Mouse (Mus musculus) kidney, embryonic 15.5 days (tissue): ENCODE data around the gene Fanca. TPM values are rescaled to one million over a fixed set of nuclear protein-coding genes. Genes with fewer than 3 reads are reported as not detected.

ENCODE experiments used
- ATAC-seq: fragments of 200-750 bp; cut with Nextera tagmentation; replicated peaks from 2 replicates; pipeline ENCODE4 v1.8.0; 2017; ENCODE audit warnings: moderate TSS enrichment; ENCODE audit not compliant: low FRiP score
- H3K27ac ChIP-seq: fragments of 300-500 bp; sonication (generic); 2 replicates; pipeline ENCODE4 v1.5.1; 2015; ENCODE audit warnings: mild to moderate bottlenecking, inconsistent platforms
- H3K27me3 ChIP-seq: fragments of 300-500 bp; sonication (generic); 2 replicates; pipeline ENCODE4 v1.6.1; 2015; ENCODE audit warnings: inconsistent platforms
- H3K36me3 ChIP-seq: fragments of 300-500 bp; sonication (generic); 2 replicates; pipeline ENCODE4 v1.6.1; 2015; ENCODE audit warnings: inconsistent platforms
- H3K4me1 ChIP-seq: fragments of 300-500 bp; sonication (generic); 2 replicates; pipeline ENCODE4 v1.6.1; 2015; ENCODE audit warnings: inconsistent platforms
- H3K4me2 ChIP-seq: fragments of 300-500 bp; sonication (generic); 2 replicates; pipeline ENCODE4 v1.6.1; 2015; ENCODE audit warnings: moderate library complexity, mild to moderate bottlenecking, inconsistent platforms
- H3K4me3 ChIP-seq: fragments of 300-500 bp; sonication (generic); replicated peaks from 2 replicates; pipeline ENCODE4 v1.5.1; 2015; ENCODE audit warnings: mild to moderate bottlenecking, inconsistent platforms
- H3K9ac ChIP-seq: fragments of 300-500 bp; sonication (generic); 2 replicates; pipeline ENCODE4 v1.6.1; 2015; ENCODE audit warnings: mild to moderate bottlenecking, inconsistent platforms
- H3K9me3 ChIP-seq: fragments of 300-500 bp; sonication (generic); replicated peaks from 2 replicates; pipeline ENCODE4 v1.6.1; 2016; ENCODE audit warnings: inconsistent platforms
- WGBS: fragments of 180-500 bp; shearing (Covaris S2); methylation state at CpG from one replicate; pipeline ENCODE4 v1.1.7; 2015; ENCODE audit warnings: mixed read lengths; 5-methylcytosine and 5-hydroxymethylcytosine counted together
- polyA plus RNA-seq: library from polyadenylated mRNA; unstranded; fragments of >200 nt; fragmentation: Nextera tagmentation; extraction: Ambion mirVana; gene quantifications from 2 replicates; pipeline ENCODE4 v1.2.1, GENCODE M21; 2015

Fanca gene
- polyA plus RNA-seq = 38.2 and 45.2 TPM in 2 replicates

GRCm38 (mm10) chr8:123318467-123318911 is at the start of gene Fanca:
Fanca (minus strand) TSS chr8:123318576.
- peak within 1 kb of the TSS; percentile 75 for H3K27ac ChIP-seq
- H3K4me3 ChIP-seq = peak within 1 kb of the TSS; percentile 61
- peak; percentile 100 for ATAC-seq
- no peaks in the 10 kb centered on the region for H3K27me3 ChIP-seq
- no peaks in the 10 kb centered on the region; the same call in 1 of the 2 replicates for H3K36me3 ChIP-seq
- peak within 1 kb of the TSS; percentile 69 for H3K4me2 ChIP-seq
- under 1% methylated on average over 24 of the region's 24 CpGs for WGBS
- peaks cover 19% of the 10 kb centered on the region for H3K4me1 ChIP-seq
- H3K9ac ChIP-seq = peak within 1 kb of the TSS; percentile 63
- no peaks in the 10 kb centered on the region for H3K9me3 ChIP-seq

GRCm38 (mm10) chr8:123361082-123361739 is 42.8 kb upstream of the Fanca start:
- H3K9ac ChIP-seq = no peak overlapping the region
- no peaks in the 10 kb centered on the region for H3K36me3 ChIP-seq
- H3K9me3 ChIP-seq = no peaks in the 10 kb centered on the region
- H3K27me3 ChIP-seq = no peaks in the 10 kb centered on the region
- peak; percentile 36; the same call in 1 of the 2 replicates for ATAC-seq
- H3K4me1 ChIP-seq = no peaks in the 10 kb centered on the region
- H3K4me3 ChIP-seq = no peak overlapping the region
- no peak overlapping the region for H3K4me2 ChIP-seq
- no peak overlapping the region for H3K27ac ChIP-seq
- 53% methylated on average over 12 of the region's 12 CpGs for WGBS

GRCm38 (mm10) chr8:123353216-123353615 is 34.8 kb upstream of the Fanca start:
- ATAC-seq = no peak

GRCm38 (mm10) chr8:123352786-123353185 is 34.4 kb upstream of the Fanca start:
- H3K9me3 ChIP-seq = no peaks in the 10 kb centered on the region
- peak overlapping the region; percentile 6; the same call in 1 of the 2 replicates for H3K4me2 ChIP-seq
- H3K4me1 ChIP-seq = peaks cover 49% of the 10 kb centered on the region
- ATAC-seq = no peak
- no peak overlapping the region for H3K4me3 ChIP-seq
- WGBS = 43% methylated on average over 13 of the region's 13 CpGs
- H3K27me3 ChIP-seq = peaks cover 4% of the 10 kb centered on the region; the same call in 1 of the 2 replicates
- no peak overlapping the region for H3K9ac ChIP-seq
- H3K27ac ChIP-seq = no peak overlapping the region
- no peaks in the 10 kb centered on the region for H3K36me3 ChIP-seq

More at GRCm38 (mm10) chr8:123353216-123353615, 34.8 kb upstream of the Fanca start:
- WGBS = 50% methylated on average over 11 of the region's 11 CpGs
- H3K4me1 ChIP-seq = peaks cover 45% of the 10 kb centered on the region
- H3K9me3 ChIP-seq = no peaks in the 10 kb centered on the region
- H3K9ac ChIP-seq = no peak overlapping the region
- no peak overlapping the region for H3K4me3 ChIP-seq
- no peaks in the 10 kb centered on the region for H3K36me3 ChIP-seq
- no peak overlapping the region for H3K27ac ChIP-seq
- H3K27me3 ChIP-seq = peaks cover 4% of the 10 kb centered on the region; the same call in 1 of the 2 replicates
- no peak overlapping the region for H3K4me2 ChIP-seq

GRCm38 (mm10) chr8:123352118-123352517 is 33.7 kb upstream of the Fanca start:
- H3K4me1 ChIP-seq = peaks cover 55% of the 10 kb centered on the region
- WGBS = 82% methylated on average over 12 of the region's 12 CpGs
- no peaks in the 10 kb centered on the region for H3K9me3 ChIP-seq
- peaks cover 4% of the 10 kb centered on the region; the same call in 1 of the 2 replicates for H3K27me3 ChIP-seq
- ATAC-seq = no peak
- H3K4me2 ChIP-seq = no peak overlapping the region
- no peak overlapping the region for H3K4me3 ChIP-seq
- H3K27ac ChIP-seq = no peak overlapping the region
- H3K36me3 ChIP-seq = no peaks in the 10 kb centered on the region
- no peak overlapping the region for H3K9ac ChIP-seq

GRCm38 (mm10) chr8:123349073-123349472 is 30.7 kb upstream of the Fanca start:
- H3K4me2 ChIP-seq = peak overlapping the region; percentile 25; the same call in 1 of the 2 replicates
- peaks cover 3% of the 10 kb centered on the region; the same call in 1 of the 2 replicates for H3K27me3 ChIP-seq
- peak overlapping the region; percentile 94 for H3K27ac ChIP-seq
- no peak overlapping the region for H3K9ac ChIP-seq
- H3K4me3 ChIP-seq = no peak overlapping the region
- peak; percentile 80 for ATAC-seq
- H3K9me3 ChIP-seq = no peaks in the 10 kb centered on the region
- peaks cover 84% of the 10 kb centered on the region for H3K4me1 ChIP-seq
- H3K36me3 ChIP-seq = no peaks in the 10 kb centered on the region
- WGBS = 49% methylated on average over 4 of the region's 4 CpGs

GRCm38 (mm10) chr8:123348237-123348843 is 30.0 kb upstream of the Fanca start:
- WGBS = 16% methylated on average over 9 of the region's 9 CpGs
- peak overlapping the region; percentile 94 for H3K27ac ChIP-seq
- H3K36me3 ChIP-seq = no peaks in the 10 kb centered on the region
- peaks cover 84% of the 10 kb centered on the region for H3K4me1 ChIP-seq
- ATAC-seq = peak; percentile 71
- H3K27me3 ChIP-seq = no peaks in the 10 kb centered on the region
- no peaks in the 10 kb centered on the region for H3K9me3 ChIP-seq
- no peak overlapping the region for H3K9ac ChIP-seq
- H3K4me2 ChIP-seq = peak overlapping the region; percentile 25
- no peak overlapping the region for H3K4me3 ChIP-seq

GRCm38 (mm10) chr8:123347293-123347692 is 28.9 kb upstream of the Fanca start:
- no peak for ATAC-seq
- no peaks in the 10 kb centered on the region for H3K27me3 ChIP-seq
- peak overlapping the region; percentile 94 for H3K27ac ChIP-seq
- peaks cover 85% of the 10 kb centered on the region for H3K4me1 ChIP-seq
- WGBS = 43% methylated on average over 2 of the region's 2 CpGs
- H3K4me2 ChIP-seq = no peak overlapping the region
- no peak overlapping the region for H3K9ac ChIP-seq
- H3K36me3 ChIP-seq = no peaks in the 10 kb centered on the region
- no peak overlapping the region for H3K4me3 ChIP-seq
- no peaks in the 10 kb centered on the region for H3K9me3 ChIP-seq

- Histone ChIP-seq H3K4me1 (peaks cover 90% of the 10 kb centered on the region), H3K4me3 (no peak overlapping the region), H3K27me3 (no peaks in the 10 kb centered on the region), H3K9ac (no peak overlapping the region), H3K4me2 (no peak overlapping the region), H3K9me3 (no peaks in the 10 kb centered on the region), H3K36me3 (no peaks in the 10 kb centered on the region), H3K27ac (peak overlapping the region; percentile 6; the same call in 1 of the 2 replicates)
- no peak for ATAC-seq
- whole genome bisulfite sequencing = 84% methylated on average over 6 of the region's 6 CpGs
These were observed 27.5 kb upstream of the Fanca start for GRCm38 (mm10) chr8:123345856-123346255.

GRCm38 (mm10) chr8:123345135-123345534 is 26.8 kb upstream of the Fanca start:
- H3K4me3 ChIP-seq = no peak overlapping the region
- ATAC-seq = no peak
- peaks cover 86% of the 10 kb centered on the region for H3K4me1 ChIP-seq
- no peaks in the 10 kb centered on the region for H3K36me3 ChIP-seq
- H3K9ac ChIP-seq = no peak overlapping the region
- H3K9me3 ChIP-seq = no peaks in the 10 kb centered on the region
- no peaks in the 10 kb centered on the region for H3K27me3 ChIP-seq
- 62% methylated on average over 8 of the region's 8 CpGs for WGBS
- no peak overlapping the region for H3K4me2 ChIP-seq
- no peak overlapping the region for H3K27ac ChIP-seq

GRCm38 (mm10) chr8:123343422-123343821 is 25.0 kb upstream of the Fanca start:
- 59% methylated on average over 12 of the region's 12 CpGs for WGBS
- ATAC-seq = peak; percentile 19; the same call in 1 of the 2 replicates
- Histone ChIP-seq H3K4me1 (peaks cover 69% of the 10 kb centered on the region), H3K27ac (peak overlapping the region; percentile 42), H3K4me3 (no peak overlapping the region), H3K27me3 (no peaks in the 10 kb centered on the region), H3K36me3 (no peaks in the 10 kb centered on the region), H3K9me3 (no peaks in the 10 kb centered on the region), H3K4me2 (no peak overlapping the region), H3K9ac (no peak overlapping the region)

- WGBS = 61% methylated on average over 7 of the region's 7 CpGs
- H3K9me3 ChIP-seq = no peaks in the 10 kb centered on the region
- no peaks in the 10 kb centered on the region for H3K36me3 ChIP-seq
- H3K27ac ChIP-seq = peak overlapping the region; percentile 24
- no peak for ATAC-seq
- H3K9ac ChIP-seq = no peak overlapping the region
- H3K4me3 ChIP-seq = no peak overlapping the region
- peaks cover 64% of the 10 kb centered on the region for H3K4me1 ChIP-seq
- no peak overlapping the region for H3K4me2 ChIP-seq
- no peaks in the 10 kb centered on the region for H3K27me3 ChIP-seq
These were observed 24.5 kb upstream of the Fanca start for GRCm38 (mm10) chr8:123342911-123343310.
